Mouse (Mus musculus): ENCODE data around the gene Aebp1. TPM values are rescaled to one million over a fixed set of nuclear protein-coding genes. Genes with fewer than 3 reads are reported as not detected.
"Not testable (repeated sequence)": the region's sequence is repeated elsewhere in the genome, so short reads cannot be mapped to it uniquely, and the experiment has no call there.

The Aebp1 gene
- total and polyA plus RNA-seq, 2 experiments from 2014 or later, result 24.9 to 33.3 TPM

DNA sequence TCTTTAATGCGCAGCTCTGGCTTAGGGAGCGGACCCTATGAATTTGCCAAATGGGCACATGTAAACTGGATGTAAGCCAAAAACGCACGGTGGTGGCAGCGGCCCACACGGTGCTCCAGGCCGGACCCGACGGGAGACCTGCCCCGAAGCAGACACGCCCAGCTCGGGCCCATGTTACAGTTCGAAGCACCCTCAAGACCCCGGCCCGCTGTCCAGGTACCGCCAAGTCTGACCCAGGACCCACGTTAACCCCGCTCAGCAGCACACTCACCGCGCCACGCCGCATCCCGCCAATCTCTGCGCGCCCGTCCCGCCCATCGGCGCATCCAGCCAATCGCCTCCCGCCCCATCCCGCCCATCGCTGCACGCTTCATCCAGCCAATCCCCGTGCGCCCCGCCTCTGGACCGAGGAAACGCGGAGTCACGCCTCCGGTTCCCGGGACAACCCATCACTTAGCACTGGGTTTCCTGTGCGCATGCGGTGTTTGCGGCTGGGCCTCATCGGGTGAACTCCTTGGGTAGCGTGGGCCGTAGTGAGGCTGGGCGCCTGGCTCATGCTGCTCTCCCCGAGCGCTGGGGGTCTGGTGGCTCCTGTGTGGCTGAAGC is 16.3 kb downstream of the Aebp1 start, which contains the start of gene Pold2:
Pold2 (minus strand) TSS at position 372 of the 606 bp plus-strand sequence.
- peak; percentile 98 for DNase-seq (ENCODE audit: low spot score)
- ATAC-seq, result peak; percentile 99
- under 1% methylated on average over 52 of the region's 52 CpGs for WGBS
- peaks cover 12% of the 10 kb centered on the region for H3K36me3 ChIP-seq (ENCODE audit: insufficient read depth, low read length)
- no peak for TF ChIP-seq CTCF (IDR thresholded peaks at IDR 0.05; ENCODE audit: low read depth)
- peaks cover 7% of the 10 kb centered on the region; the same call in 1 of the 2 replicates for H3K4me1 ChIP-seq (ENCODE audit: insufficient read depth, low read length)
- peak within 1 kb of the TSS; percentile 66 for H3K4me2 ChIP-seq (ENCODE audit: low read depth, low read length)
- H3K27ac ChIP-seq, result peak within 1 kb of the TSS; percentile 80
- no peaks in the 10 kb centered on the region for H3K9me3 ChIP-seq (ENCODE audit: low read length)
- peak within 1 kb of the TSS; percentile 51 for H3K9ac ChIP-seq (replicated peaks; ENCODE audit: low read length)
- H3K4me3 ChIP-seq (ENCODE audit: low read length), result peak within 1 kb of the TSS; percentile 61
- no peaks in the 10 kb centered on the region for H3K27me3 ChIP-seq (ENCODE audit: insufficient read depth, low read length)

DNA sequence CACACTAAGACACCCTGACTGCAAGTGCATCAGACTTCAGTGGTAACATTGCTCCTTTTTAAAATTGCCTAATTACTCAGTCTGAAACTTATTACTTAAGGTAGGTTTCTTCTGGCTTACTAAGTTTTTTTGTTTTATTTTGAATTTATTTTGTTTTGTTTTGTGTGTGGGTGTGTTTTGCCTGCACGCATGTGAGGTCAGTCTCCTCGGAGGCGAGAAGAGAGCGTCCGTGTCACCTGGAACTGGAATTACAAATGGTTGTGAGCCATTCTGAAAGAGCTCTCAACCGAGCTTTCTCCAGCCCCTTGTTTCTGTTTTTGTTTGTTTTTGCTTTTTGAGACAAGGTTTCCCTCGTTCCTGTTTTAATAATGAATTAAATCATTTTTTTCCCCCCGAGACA is 16.9 kb downstream of the Aebp1 start:
- WGBS, result 27% methylated on average over 8 of the region's 8 CpGs
- peak overlapping the region; percentile 80 for H3K27ac ChIP-seq
- peaks cover 12% of the 10 kb centered on the region for H3K36me3 ChIP-seq (ENCODE audit: insufficient read depth, low read length)
- H3K4me2 ChIP-seq (ENCODE audit: low read depth, low read length), result peak overlapping the region; percentile 66
- H3K9me3 ChIP-seq (ENCODE audit: low read length), result no peaks in the 10 kb centered on the region
- no peak for TF ChIP-seq CTCF (IDR thresholded peaks at IDR 0.05; ENCODE audit: low read depth)
- H3K9ac ChIP-seq (replicated peaks; ENCODE audit: low read length), result peak overlapping the region; percentile 51
- DNase-seq (ENCODE audit: low spot score), result no peak
- peak overlapping the region; percentile 61 for H3K4me3 ChIP-seq (ENCODE audit: low read length)
- ATAC-seq, result no peak
- H3K27me3 ChIP-seq (ENCODE audit: insufficient read depth, low read length), result no peaks in the 10 kb centered on the region
- H3K4me1 ChIP-seq (ENCODE audit: insufficient read depth, low read length), result peaks cover 7% of the 10 kb centered on the region; the same call in 1 of the 2 replicates

DNA sequence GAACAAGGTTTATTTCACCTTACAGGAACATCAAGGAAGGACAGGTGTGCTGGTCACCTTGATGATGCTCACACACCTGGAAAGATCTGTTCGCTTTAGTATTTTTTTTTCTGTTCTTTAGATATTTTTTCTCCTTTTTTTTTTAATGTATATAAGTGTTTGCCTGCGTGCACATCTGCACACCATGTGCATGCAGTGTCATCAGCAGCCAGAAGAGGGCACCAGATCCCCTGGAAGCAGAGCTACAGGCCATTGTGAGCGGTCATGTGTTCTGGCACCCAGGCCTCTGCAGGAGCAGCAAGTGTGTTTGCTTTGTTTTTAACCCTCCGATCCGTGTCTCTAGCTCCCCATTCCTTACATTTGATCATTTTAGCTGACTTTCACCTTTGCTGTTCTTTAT is 18.2 kb downstream of the Aebp1 start:
- no peak overlapping the region for H3K4me3 ChIP-seq (ENCODE audit: low read length)
- H3K27me3 ChIP-seq (ENCODE audit: insufficient read depth, low read length), result no peaks in the 10 kb centered on the region
- H3K9me3 ChIP-seq (ENCODE audit: low read length), result no peaks in the 10 kb centered on the region
- TF ChIP-seq CTCF (IDR thresholded peaks at IDR 0.05; ENCODE audit: low read depth), result peak; percentile 90
- H3K27ac ChIP-seq, result no peak overlapping the region
- 49% methylated on average over 5 of the region's 5 CpGs for WGBS
- no peak overlapping the region for H3K4me2 ChIP-seq (ENCODE audit: low read depth, low read length)
- peak; percentile 79 for DNase-seq (ENCODE audit: low spot score)
- ATAC-seq, result no peak
- H3K36me3 ChIP-seq (ENCODE audit: insufficient read depth, low read length), result peaks cover 2% of the 10 kb centered on the region; the same call in 1 of the 2 replicates
- H3K4me1 ChIP-seq (ENCODE audit: insufficient read depth, low read length), result peaks cover 7% of the 10 kb centered on the region; the same call in 1 of the 2 replicates
- H3K9ac ChIP-seq (replicated peaks; ENCODE audit: low read length), result no peak overlapping the region

DNA sequence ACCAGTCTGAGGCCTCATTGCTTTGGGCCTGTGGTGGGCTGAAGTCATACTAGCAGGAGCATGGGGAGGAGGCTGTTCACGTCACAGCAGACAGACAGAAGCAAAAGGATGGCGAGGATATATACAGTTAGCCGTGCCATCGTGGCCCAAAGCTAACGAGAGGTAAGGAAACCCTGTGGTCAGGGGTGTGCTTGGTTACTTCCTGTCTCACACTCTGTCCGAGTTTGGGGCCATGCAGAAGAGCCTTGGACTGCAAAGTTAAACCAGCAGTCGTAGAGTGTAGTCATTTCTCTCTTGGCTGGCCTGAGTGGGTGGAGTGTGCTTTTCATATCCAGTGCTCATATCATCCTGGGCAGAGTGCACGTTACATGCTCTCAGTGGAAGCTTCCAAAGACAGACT is 20.8 kb downstream of the Aebp1 start:
- Histone ChIP-seq H3K36me3 (ENCODE audit: insufficient read depth, low read length) (no peaks in the 10 kb centered on the region), H3K9ac (replicated peaks; ENCODE audit: low read length) (no peak overlapping the region), H3K4me3 (ENCODE audit: low read length) (no peak overlapping the region), H3K27me3 (ENCODE audit: insufficient read depth, low read length) (no peaks in the 10 kb centered on the region), H3K4me1 (ENCODE audit: insufficient read depth, low read length) (peaks cover under 1% of the 10 kb centered on the region; the same call in 1 of the 2 replicates), H3K27ac (no peak overlapping the region), H3K9me3 (ENCODE audit: low read length) (no peaks in the 10 kb centered on the region), H3K4me2 (ENCODE audit: low read depth, low read length) (no peak overlapping the region)
- TF ChIP-seq CTCF (IDR thresholded peaks at IDR 0.05; ENCODE audit: low read depth), result no peak
- DNase-seq (ENCODE audit: low spot score) (no peak), ATAC-seq (no peak)
- 82% methylated on average over 8 of the region's 8 CpGs for WGBS

DNA sequence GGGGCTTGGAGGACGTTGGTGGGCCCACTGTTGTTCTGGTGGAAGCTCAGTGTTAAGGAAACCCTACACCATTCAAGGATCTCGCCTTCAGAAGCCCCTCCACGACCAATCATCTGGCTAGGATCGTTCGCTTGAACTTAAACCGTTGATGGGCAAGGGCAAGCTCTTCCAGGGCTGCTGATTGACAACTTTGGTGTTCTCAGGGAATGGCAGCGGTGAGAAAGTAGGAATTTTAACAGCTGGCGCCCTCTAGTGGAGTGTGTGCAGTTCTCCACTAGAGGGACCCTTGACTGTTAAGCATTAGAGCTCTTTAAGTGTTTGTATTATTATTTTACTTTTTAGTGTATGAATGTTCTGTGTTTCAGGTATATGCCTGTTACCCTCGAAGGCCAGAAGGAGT is 24.4 kb downstream of the Aebp1 start:
- no peak overlapping the region for H3K9ac ChIP-seq (replicated peaks; ENCODE audit: low read length)
- no peaks in the 10 kb centered on the region for H3K36me3 ChIP-seq (ENCODE audit: insufficient read depth, low read length)
- no peak overlapping the region for H3K4me2 ChIP-seq (ENCODE audit: low read depth, low read length)
- no peak overlapping the region for H3K27ac ChIP-seq
- H3K27me3 ChIP-seq (ENCODE audit: insufficient read depth, low read length), result no peaks in the 10 kb centered on the region
- ATAC-seq (peak; percentile 34; the same call in 1 of the 2 replicates), DNase-seq (ENCODE audit: low spot score) (peak; percentile 86)
- no peaks in the 10 kb centered on the region for H3K9me3 ChIP-seq (ENCODE audit: low read length)
- no peaks in the 10 kb centered on the region for H3K4me1 ChIP-seq (ENCODE audit: insufficient read depth, low read length)
- TF ChIP-seq CTCF (IDR thresholded peaks at IDR 0.05; ENCODE audit: low read depth), result peak; percentile 93
- 15% methylated on average over 9 of the region's 9 CpGs for WGBS
- no peak overlapping the region for H3K4me3 ChIP-seq (ENCODE audit: low read length)

DNA sequence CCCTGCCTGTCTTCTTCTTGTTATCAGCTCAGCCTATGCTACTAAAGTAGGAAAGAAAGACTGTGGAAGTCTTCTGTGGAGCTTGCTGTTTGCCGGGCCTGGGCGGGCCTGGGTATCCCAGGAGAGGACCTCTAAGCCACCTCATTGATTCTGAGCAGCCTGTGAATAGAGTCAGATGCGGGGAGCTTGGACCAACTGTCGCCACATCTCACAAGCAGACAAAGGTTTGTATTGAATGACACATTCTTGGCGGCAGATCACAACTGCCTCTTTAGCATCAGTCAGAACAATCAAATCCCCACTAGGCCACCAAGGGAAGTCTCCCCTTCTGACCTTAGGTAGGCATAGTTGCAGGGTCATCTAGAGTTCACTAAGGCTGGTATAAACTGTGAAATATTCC is 25.5 kb downstream of the Aebp1 start:
- ATAC-seq, result no peak
- Histone ChIP-seq H3K9me3 (ENCODE audit: low read length) (no peaks in the 10 kb centered on the region), H3K36me3 (ENCODE audit: insufficient read depth, low read length) (no peaks in the 10 kb centered on the region), H3K27me3 (ENCODE audit: insufficient read depth, low read length) (no peaks in the 10 kb centered on the region), H3K9ac (replicated peaks; ENCODE audit: low read length) (no peak overlapping the region), H3K4me1 (ENCODE audit: insufficient read depth, low read length) (peaks cover 3% of the 10 kb centered on the region), H3K27ac (0 out of 2 replicates have a peak overlapping the region, but pooled peaks have one; percentile 16), H3K4me3 (ENCODE audit: low read length) (no peak overlapping the region), H3K4me2 (ENCODE audit: low read depth, low read length) (no peak overlapping the region)
- WGBS, result 19% methylated on average over 5 of the region's 5 CpGs
- no peak for DNase-seq (ENCODE audit: low spot score)
- TF ChIP-seq CTCF (IDR thresholded peaks at IDR 0.05; ENCODE audit: low read depth), result no peak

DNA sequence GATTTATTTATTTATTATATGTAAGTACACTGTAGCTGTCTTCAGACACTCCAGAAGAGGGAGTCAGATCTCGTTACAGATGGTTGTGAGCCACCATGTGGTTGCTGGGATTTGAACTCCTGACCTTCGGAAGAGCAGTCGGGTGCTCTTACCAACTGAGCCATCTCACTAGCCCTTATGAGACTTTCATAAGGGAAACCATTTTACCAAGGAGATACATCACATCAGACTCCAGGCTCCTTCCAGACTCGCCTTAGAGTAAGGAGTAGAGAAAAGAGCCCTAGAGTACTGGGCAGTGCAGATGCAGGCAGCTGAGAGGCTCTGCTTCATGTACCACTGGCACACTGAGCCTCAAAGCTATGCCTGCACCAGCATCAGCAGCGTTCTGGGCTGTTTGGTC is 26.8 kb downstream of the Aebp1 start:
- 72% methylated on average over 5 of the region's 5 CpGs for WGBS
- not testable (repeated sequence) for ATAC-seq; H3K4me1 ChIP-seq (ENCODE audit: insufficient read depth, low read length); H3K9me3 ChIP-seq (ENCODE audit: low read length); H3K27ac ChIP-seq; H3K4me3 ChIP-seq (ENCODE audit: low read length); H3K4me2 ChIP-seq (ENCODE audit: low read depth, low read length); DNase-seq (ENCODE audit: low spot score); H3K9ac ChIP-seq (replicated peaks; ENCODE audit: low read length); H3K27me3 ChIP-seq (ENCODE audit: insufficient read depth, low read length); H3K36me3 ChIP-seq (ENCODE audit: insufficient read depth, low read length)
